Mouse (Mus musculus): ENCODE results near the gene Dnajb7.

Dnajb7 gene

DNA sequence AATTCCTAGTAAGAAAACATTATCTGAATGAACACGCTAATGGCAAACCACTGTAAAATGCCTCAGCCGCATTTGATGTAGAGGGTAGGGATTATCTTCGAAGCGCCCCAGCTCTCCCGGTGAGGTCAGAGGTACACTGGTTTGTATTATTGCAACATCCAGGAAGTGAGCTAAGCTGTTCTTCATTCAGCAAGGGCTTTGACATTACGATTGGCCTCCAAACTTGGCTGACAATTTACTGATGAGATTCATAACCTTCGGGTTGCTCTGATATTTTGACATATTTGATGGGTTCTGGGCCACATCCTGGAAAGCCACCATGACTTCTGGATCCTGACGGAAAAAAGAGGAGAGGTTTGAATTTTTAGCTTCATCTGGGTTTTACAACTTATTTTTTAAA lies 42.9 kb downstream of the Dnajb7 start:
- DNase-seq (ENCODE audit: low spot score in 2 of 2) = no peak

DNA sequence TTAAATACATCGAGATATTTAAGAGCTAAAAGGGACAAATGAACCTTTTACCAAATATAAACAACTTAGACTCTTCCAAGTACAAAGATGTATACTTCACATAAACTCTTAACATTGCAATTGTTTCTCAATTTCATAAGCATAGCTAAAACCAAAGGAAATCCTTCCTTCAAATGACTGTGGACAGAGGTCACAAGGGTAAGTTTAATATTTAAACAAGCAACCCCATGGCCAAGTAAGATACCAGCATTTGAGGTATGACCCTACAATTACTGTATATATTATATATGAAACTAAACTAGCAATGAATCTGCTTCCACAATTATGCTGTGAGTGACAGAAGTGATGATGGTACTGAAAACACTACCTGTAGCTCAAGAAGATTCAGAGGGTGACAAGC lies 43.8 kb downstream of the Dnajb7 start:
- no peak for DNase-seq (ENCODE audit: low spot score in 2 of 2)

DNA sequence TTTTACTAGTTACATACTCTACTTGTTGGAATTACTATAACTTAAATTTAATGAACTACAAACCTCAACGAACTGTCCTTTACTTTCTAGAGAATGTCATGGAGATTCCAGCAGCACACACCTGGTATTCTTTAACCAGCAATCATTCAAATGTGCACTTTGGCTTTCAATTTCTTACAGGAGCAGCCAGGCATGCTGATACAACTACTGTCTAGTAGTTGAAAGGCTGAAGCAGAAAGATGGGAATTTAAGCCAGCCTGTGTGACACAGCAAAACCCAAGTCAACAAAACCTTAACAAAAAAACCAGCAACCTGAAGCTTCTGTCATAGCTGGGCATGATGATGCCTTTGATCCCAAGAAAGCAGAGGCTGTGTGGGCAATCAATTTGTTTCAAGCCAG lies 45.6 kb downstream of the Dnajb7 start:
- DNase-seq (ENCODE audit: low spot score in 2 of 2) = no peak

DNA sequence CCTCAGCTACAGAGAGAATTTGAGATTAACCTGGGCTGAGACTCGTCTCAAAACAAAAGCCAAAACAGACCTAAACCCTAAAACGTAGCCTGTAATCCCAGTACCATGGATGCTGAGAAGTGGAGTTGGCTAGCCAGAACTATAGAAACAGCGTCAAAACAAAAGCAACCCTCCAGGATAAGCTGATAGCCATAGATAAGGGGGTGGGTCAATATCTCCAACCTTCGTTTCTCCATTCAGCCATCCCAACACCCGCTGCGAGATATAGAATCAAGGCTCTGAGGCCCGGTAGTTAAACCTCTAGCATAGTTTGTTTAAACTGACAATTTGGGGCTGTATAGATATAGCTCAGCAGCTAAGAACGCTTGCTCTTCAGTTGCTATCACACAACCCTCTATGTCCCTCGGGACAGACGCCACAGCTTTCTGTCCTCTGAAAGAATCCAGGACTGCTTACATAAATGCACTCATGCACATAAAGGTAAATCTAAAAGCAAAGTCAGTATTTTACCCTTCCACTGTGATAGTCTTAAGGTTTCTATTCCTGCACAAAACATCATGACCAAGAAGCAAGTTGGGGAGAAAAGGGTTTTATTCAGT lies 46.6 kb downstream of the Dnajb7 start:
- DNase-seq (ENCODE audit: low spot score in 2 of 2) = no peak

DNA sequence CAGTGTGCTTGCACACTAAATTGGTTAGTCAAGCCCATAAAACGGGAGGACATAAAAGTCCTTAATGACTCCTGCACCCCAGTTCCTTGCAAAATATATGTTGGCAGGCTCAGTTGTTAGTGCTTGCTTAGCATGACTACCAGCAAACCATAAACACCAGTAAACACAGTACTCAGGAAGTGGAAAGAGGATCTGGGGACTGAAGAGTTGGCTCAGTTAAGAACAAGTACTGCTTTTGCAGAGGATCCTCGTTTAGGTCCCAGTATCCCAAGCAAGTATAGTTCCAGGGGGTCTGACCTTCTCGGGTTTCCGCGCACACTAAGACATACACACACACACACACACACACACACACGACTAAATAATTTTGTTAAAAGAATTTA lies 47.1 kb downstream of the Dnajb7 start:
- no peak for DNase-seq (ENCODE audit: low spot score in 2 of 2)

DNA sequence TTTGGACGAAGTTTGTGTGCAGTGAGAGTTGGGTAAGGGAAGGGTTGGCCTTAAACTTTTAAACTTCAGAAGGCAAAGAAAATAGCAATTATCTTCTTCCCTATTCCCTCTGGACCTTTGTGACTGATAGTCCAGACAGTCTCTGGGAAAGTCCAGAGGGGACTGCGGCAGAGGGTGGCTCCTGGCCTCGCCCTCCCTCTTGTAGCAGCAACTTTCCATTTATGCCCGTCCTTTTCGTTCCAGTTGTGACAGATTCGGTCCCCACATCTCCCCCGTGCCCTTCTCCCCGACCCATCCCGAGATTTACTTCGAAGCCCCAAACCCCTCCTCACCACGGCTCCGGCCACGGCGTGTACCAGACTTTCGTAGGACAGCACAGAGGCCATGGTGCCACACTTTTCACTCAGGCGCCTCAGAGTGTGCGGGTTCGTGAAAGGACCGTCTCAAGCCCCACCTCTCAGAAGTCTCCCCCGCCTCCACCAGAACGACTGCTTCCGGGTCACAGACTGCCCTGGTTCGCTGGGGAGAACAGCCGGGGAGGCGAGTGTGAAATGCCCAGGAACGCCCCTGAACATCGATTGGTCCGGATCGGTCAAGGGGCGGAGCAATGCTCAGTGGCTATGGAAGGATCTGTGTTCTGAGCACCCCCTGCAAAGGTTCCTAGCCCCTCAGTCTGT lies 47.6 kb downstream of the Dnajb7 start, which contains the start of gene Slc25a17:
Gene Slc25a17 (minus strand): TSS at position 468 of the 677 bp plus-strand sequence.
- DNase-seq (ENCODE audit: low spot score in 2 of 2) = peak; percentile 87 to 95

DNA sequence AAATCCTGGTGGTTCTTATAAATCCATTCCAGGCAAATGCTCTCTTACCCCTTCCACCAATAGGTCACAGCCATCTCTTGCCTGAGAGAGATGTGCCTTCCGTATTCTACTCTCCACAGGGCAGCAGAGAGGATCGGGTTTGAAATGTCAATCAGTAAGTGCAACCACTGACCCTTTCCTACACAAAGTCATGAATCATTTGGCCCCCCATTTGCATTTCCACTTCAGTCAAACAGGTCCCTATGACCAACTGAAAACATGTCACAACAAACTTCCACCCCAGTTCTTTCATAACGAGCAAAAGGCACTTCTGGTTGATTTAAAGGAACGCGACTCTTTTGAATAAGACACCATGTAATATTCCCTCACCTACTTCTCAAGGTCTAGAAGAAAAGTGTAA lies 48.7 kb downstream of the Dnajb7 start:
- DNase-seq (ENCODE audit: low spot score in 2 of 2) = no peak

DNA sequence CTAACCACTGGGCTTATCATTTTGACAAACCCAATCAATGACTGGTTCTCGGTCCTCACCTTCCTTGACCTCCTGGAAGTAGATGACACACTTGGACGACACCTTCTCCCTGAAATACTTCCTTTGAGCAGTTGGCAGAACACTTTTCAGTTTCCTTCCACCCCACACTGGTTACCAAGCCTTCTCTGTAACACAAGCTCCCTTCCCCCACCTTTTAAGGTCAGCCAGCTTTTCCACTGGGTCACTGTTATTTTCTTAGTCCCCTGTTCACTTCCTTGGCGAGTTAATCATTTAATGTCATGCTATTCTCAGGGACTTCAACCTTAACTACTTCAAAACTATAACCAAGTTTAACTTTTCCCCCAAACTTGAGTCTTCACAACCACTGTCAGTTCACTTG lies 49.2 kb downstream of the Dnajb7 start:
- DNase-seq (ENCODE audit: low spot score in 2 of 2) = no peak

DNA sequence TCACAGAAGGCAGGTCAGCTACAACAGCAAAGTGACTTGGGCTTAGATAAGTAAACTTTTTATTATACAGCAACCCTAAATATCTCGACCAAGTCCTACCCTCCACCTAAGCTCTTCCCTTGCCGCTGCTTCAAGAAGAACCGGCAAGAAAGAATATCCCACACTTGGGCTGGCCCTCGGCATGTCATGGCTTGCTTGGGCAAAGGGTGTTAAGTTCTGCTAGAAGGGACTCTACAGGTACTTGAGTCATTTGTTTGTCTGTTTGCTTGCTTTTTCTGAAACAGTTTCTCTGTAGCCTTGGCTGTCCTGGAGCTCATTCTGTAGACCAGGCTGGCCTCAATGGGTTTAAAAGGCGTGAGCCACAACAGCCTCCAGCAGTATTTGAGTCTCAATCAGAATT lies 51.2 kb downstream of the Dnajb7 start:
- DNase-seq (ENCODE audit: low spot score in 2 of 2) = no peak

All from spleen, postnatal 14 days (tissue).